Mouse (Mus musculus) forebrain, embryonic 11.5 days (tissue): ENCODE measurements around the gene Gpn2. TPM values are rescaled to one million over a fixed set of nuclear protein-coding genes. Genes with fewer than 3 reads are reported as not detected.

Experiments used
- ATAC-seq: fragments of 200-750 bp; cut with Nextera tagmentation; replicated peaks from 2 replicates; pipeline ENCODE4 v1.8.0; 2017; ENCODE audit warnings: moderate TSS enrichment; ENCODE audit not compliant: low FRiP score
- DNase-seq: peaks from one replicate; pipeline ENCODE4 v3.0.0-alpha.2; 2017; ENCODE audit warnings: low spot score
- H3K27ac ChIP-seq: fragments of 300-500 bp; sonication (generic); 2 replicates; pipeline ENCODE4 v1.5.1; 2014; ENCODE audit warnings: low read depth, low read length
- H3K27me3 ChIP-seq: fragments of 300-500 bp; sonication (generic); 2 replicates; pipeline ENCODE4 v1.6.1; 2014; ENCODE audit warnings: mild to moderate bottlenecking, low read length, mixed read lengths; ENCODE audit not compliant: control insufficient read depth, insufficient read depth
- H3K36me3 ChIP-seq: fragments of 300-500 bp; sonication (generic); 2 replicates; pipeline ENCODE4 v1.6.1; 2014; ENCODE audit warnings: mild to moderate bottlenecking, low read length, moderate library complexity, mixed read lengths; ENCODE audit not compliant: control insufficient read depth, insufficient read depth
- H3K4me1 ChIP-seq: fragments of 300-500 bp; sonication (generic); replicated peaks from 2 replicates; pipeline ENCODE4 v1.6.1; 2014; ENCODE audit warnings: low read length, mixed read lengths; ENCODE audit not compliant: control insufficient read depth, insufficient read depth
- H3K4me2 ChIP-seq: fragments of 300-500 bp; sonication (generic); 2 replicates; pipeline ENCODE4 v1.6.1; 2014; ENCODE audit warnings: low read depth, mild to moderate bottlenecking, low read length, moderate library complexity, mixed read lengths; ENCODE audit not compliant: severe bottlenecking
- H3K4me3 ChIP-seq: fragments of 300-500 bp; sonication (generic); 2 replicates; pipeline ENCODE4 v1.5.1; 2014; ENCODE audit warnings: low read depth, low read length
- H3K9ac ChIP-seq: fragments of 300-500 bp; sonication (generic); 2 replicates; pipeline ENCODE4 v1.6.1; 2014; ENCODE audit warnings: low read length
- H3K9me3 ChIP-seq: fragments of 300-500 bp; sonication (generic); 2 replicates; pipeline ENCODE4 v1.6.1; 2016; ENCODE audit warnings: low read length, mixed read lengths; ENCODE audit not compliant: control insufficient read depth
- WGBS: fragments of 180-500 bp; shearing (Covaris S2); extraction: QIAGEN DNeasy Blood & Tissue Kit; methylation state at CpG from one replicate; pipeline ENCODE4 v1.1.7; 2014; 5-methylcytosine and 5-hydroxymethylcytosine counted together
- polyA plus RNA-seq: library from polyadenylated mRNA; unstranded; fragments of >200 nt; fragmentation: Nextera tagmentation; extraction: Ambion mirVana; gene quantifications from 2 replicates; pipeline ENCODE4 v1.2.1, GENCODE M21; 2014

Gene Gpn2
- polyA plus RNA-seq, 1 experiment from 2014 or later: 28.6 TPM

GRCm38 (mm10) chr4:133612416-133612815 is 28.3 kb downstream of the Gpn2 start:
- Histone ChIP-seq H3K4me3 (no peak overlapping the region), H3K9ac (no peak overlapping the region), H3K36me3 (peaks cover 14% of the 10 kb centered on the region; the same call in 1 of the 2 replicates)

GRCm38 (mm10) chr4:133613026-133613425 is 28.9 kb downstream of the Gpn2 start:
- ATAC-seq (no peak), DNase-seq (no peak)
- H3K9ac ChIP-seq: no peak overlapping the region
- no peaks in the 10 kb centered on the region; the same call in 1 of the 2 replicates for H3K9me3 ChIP-seq
- no peak overlapping the region for H3K4me3 ChIP-seq
- H3K27ac ChIP-seq: no peak overlapping the region
- 93% methylated on average over 8 of the region's 8 CpGs for WGBS
- H3K4me1 ChIP-seq: no peaks in the 10 kb centered on the region
- H3K4me2 ChIP-seq: no peak overlapping the region
- H3K36me3 ChIP-seq: peaks cover 14% of the 10 kb centered on the region; the same call in 1 of the 2 replicates
- no peaks in the 10 kb centered on the region for H3K27me3 ChIP-seq

More at GRCm38 (mm10) chr4:133612416-133612815, 28.3 kb downstream of the Gpn2 start:
- Histone ChIP-seq H3K27ac (no peak overlapping the region), H3K4me1 (no peaks in the 10 kb centered on the region), H3K4me2 (no peak overlapping the region), H3K27me3 (no peaks in the 10 kb centered on the region), H3K9me3 (no peaks in the 10 kb centered on the region; the same call in 1 of the 2 replicates)
- DNase-seq (no peak), ATAC-seq (no peak)
- WGBS: 97% methylated on average over 7 of the region's 7 CpGs

- Histone ChIP-seq H3K4me2 (no peak overlapping the region), H3K4me1 (no peaks in the 10 kb centered on the region), H3K27ac (no peak overlapping the region), H3K27me3 (no peaks in the 10 kb centered on the region), H3K4me3 (no peak overlapping the region), H3K9me3 (no peaks in the 10 kb centered on the region; the same call in 1 of the 2 replicates), H3K9ac (no peak overlapping the region), H3K36me3 (peaks cover 14% of the 10 kb centered on the region; the same call in 1 of the 2 replicates)
- WGBS: 92% methylated on average over 4 of the region's 4 CpGs
- ATAC-seq: no peak
- DNase-seq: no peak
Measured at GRCm38 (mm10) chr4:133613867-133614266, 29.7 kb downstream of the Gpn2 start.

GRCm38 (mm10) chr4:133614274-133614761 is 30.2 kb downstream of the Gpn2 start:
- Histone ChIP-seq H3K9ac (no peak overlapping the region), H3K4me1 (no peaks in the 10 kb centered on the region), H3K27ac (no peak overlapping the region), H3K4me3 (no peak overlapping the region), H3K36me3 (peaks cover 14% of the 10 kb centered on the region; the same call in 1 of the 2 replicates), H3K27me3 (no peaks in the 10 kb centered on the region), H3K4me2 (no peak overlapping the region), H3K9me3 (no peaks in the 10 kb centered on the region; the same call in 1 of the 2 replicates)
- WGBS: 90% methylated on average over 8 of the region's 8 CpGs
- DNase-seq (no peak), ATAC-seq (no peak)

- no peaks in the 10 kb centered on the region for H3K4me1 ChIP-seq
Measured at GRCm38 (mm10) chr4:133615416-133615815, 31.3 kb downstream of the Gpn2 start.

GRCm38 (mm10) chr4:133617936-133618335 is 33.8 kb downstream of the Gpn2 start:
- WGBS: 94% methylated on average over 11 of the region's 11 CpGs
- H3K36me3 ChIP-seq: peaks cover 3% of the 10 kb centered on the region; the same call in 1 of the 2 replicates
- no peak overlapping the region for H3K4me3 ChIP-seq

More at GRCm38 (mm10) chr4:133615416-133615815, 31.3 kb downstream of the Gpn2 start:
- Histone ChIP-seq H3K9me3 (no peaks in the 10 kb centered on the region; the same call in 1 of the 2 replicates), H3K27ac (no peak overlapping the region), H3K4me2 (no peak overlapping the region), H3K27me3 (no peaks in the 10 kb centered on the region), H3K36me3 (peaks cover 14% of the 10 kb centered on the region; the same call in 1 of the 2 replicates), H3K4me3 (no peak overlapping the region), H3K9ac (no peak overlapping the region)
- ATAC-seq (no peak), DNase-seq (no peak)
- WGBS: 84% methylated on average over 10 of the region's 10 CpGs

GRCm38 (mm10) chr4:133619473-133620136 is 35.4 kb downstream of the Gpn2 start:
- DNase-seq: no peak
- H3K4me3 ChIP-seq: no peak overlapping the region
- H3K36me3 ChIP-seq: no peaks in the 10 kb centered on the region
- H3K9me3 ChIP-seq: no peaks in the 10 kb centered on the region
- H3K4me2 ChIP-seq: no peak overlapping the region
- H3K27ac ChIP-seq: no peak overlapping the region
- H3K4me1 ChIP-seq: no peaks in the 10 kb centered on the region
- 86% methylated on average over 4 of the region's 4 CpGs for WGBS
- no peak overlapping the region for H3K9ac ChIP-seq
- H3K27me3 ChIP-seq: no peaks in the 10 kb centered on the region
- ATAC-seq: no peak

More at GRCm38 (mm10) chr4:133617936-133618335, 33.8 kb downstream of the Gpn2 start:
- DNase-seq (no peak), ATAC-seq (no peak)
- H3K9me3 ChIP-seq: no peaks in the 10 kb centered on the region
- no peaks in the 10 kb centered on the region for H3K27me3 ChIP-seq
- no peaks in the 10 kb centered on the region for H3K4me1 ChIP-seq
- H3K27ac ChIP-seq: no peak overlapping the region
- no peak overlapping the region for H3K4me2 ChIP-seq
- no peak overlapping the region for H3K9ac ChIP-seq

GRCm38 (mm10) chr4:133620668-133621067 is 36.5 kb downstream of the Gpn2 start:
- no peak overlapping the region for H3K4me3 ChIP-seq
- WGBS: 91% methylated on average over 8 of the region's 8 CpGs
- no peaks in the 10 kb centered on the region for H3K9me3 ChIP-seq
- no peaks in the 10 kb centered on the region for H3K27me3 ChIP-seq
- H3K4me1 ChIP-seq: no peaks in the 10 kb centered on the region
- H3K27ac ChIP-seq: no peak overlapping the region
- no peaks in the 10 kb centered on the region for H3K36me3 ChIP-seq
- H3K4me2 ChIP-seq: no peak overlapping the region
- no peak overlapping the region for H3K9ac ChIP-seq
- DNase-seq (no peak), ATAC-seq (no peak)
